Mouse (Mus musculus) spleen, adult 2 months (tissue): ENCODE results near the gene Sh3pxd2b.

Experiments used
- CTCF ChIP-seq: fragments of 200-500 bp; IDR thresholded peaks from 2 replicates; pipeline ENCODE4 v1.5.1; 2011; ENCODE audit warnings: mild to moderate bottlenecking, inconsistent platforms; ENCODE audit not compliant: insufficient read depth, insufficient read length, insufficient replicate concordance; ENCODE audit errors: extremely low read depth
- POLR2A ChIP-seq: fragments of 200-500 bp; IDR thresholded peaks from 2 replicates; pipeline ENCODE4 v1.6.1; 2011; ENCODE audit warnings: low read depth, low read length, inconsistent platforms

GRCm38 (mm10) chr11:32361774-32362173 is 14.2 kb downstream of the Sh3pxd2b start:
- no peak for TF ChIP-seq POLR2A
- TF ChIP-seq CTCF, result no peak
